Mouse (Mus musculus): ENCODE data around the gene Dupd1. TPM values are rescaled to one million over a fixed set of nuclear protein-coding genes. Genes with fewer than 3 reads are reported as not detected.

Gene Dupd1
- polyA plus RNA-seq, 1 experiment = 0.04 TPM

DNA sequence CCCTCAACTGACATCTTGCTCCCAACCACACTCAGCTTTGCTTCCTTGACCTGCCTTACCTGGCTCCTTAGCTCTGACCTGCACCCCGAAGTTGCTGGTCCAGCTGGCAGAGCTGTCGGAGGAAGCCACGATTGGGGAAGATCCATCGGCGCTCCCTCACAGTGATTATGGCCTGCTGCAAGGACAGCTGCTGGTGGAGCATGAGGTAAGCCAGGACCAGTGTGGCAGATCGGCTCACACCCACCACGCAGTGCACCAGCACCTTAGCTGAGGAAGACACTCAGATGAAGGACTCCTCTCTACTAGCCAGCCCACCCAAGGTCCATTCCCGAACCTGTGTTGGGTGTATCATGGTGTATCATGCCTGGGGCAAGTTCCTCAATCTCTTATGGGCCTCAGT lies 31.9 kb upstream of the Dupd1 start:
- H3ac ChIP-seq (ENCODE audit: control insufficient read depth, insufficient read length, low read depth) = no peak overlapping the region
- no peak overlapping the region for H3K4me3 ChIP-seq (ENCODE audit: insufficient read depth, poor library complexity, severe bottlenecking)
- H3K36me3 ChIP-seq (ENCODE audit: control insufficient read depth, insufficient read depth) = no peaks in the 10 kb centered on the region
- no peaks in the 10 kb centered on the region for H3K27me3 ChIP-seq (ENCODE audit: control insufficient read depth, insufficient read depth, insufficient read length)
- H3K79me2 ChIP-seq (ENCODE audit: control insufficient read depth, insufficient read depth) = peaks cover 9% of the 10 kb centered on the region
- peaks cover 4% of the 10 kb centered on the region for H3K79me3 ChIP-seq (ENCODE audit: low read depth)
- TF ChIP-seq CTCF (IDR thresholded peaks at IDR 0.05; ENCODE audit: control insufficient read depth, insufficient read depth, insufficient read length) (no peak), USF1 (IDR thresholded peaks at IDR 0.05; ENCODE audit: low read depth) (no peak), MAX (IDR thresholded peaks at IDR 0.05) (no peak)

DNA sequence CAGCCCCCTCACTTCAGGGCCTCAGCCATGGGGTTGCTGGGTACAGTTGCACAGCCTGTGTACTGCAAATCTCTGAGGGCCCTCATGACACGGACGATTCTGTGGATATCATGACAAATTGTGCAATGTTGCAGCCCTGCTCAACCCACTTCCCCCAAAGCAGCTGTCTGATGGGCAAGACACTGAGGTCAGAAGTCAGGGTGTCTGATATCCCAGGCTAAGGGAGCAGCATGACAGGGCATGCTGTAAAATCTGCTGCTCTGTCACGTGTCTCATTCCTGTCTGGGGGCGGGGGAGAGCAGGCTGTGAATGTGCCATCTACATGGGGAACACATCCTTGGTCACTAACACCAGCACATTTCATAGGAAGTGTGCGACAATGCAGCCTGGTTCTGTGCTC lies 30.8 kb upstream of the Dupd1 start:
- H3K79me2 ChIP-seq (ENCODE audit: control insufficient read depth, insufficient read depth) = no peaks in the 10 kb centered on the region
- H3ac ChIP-seq (ENCODE audit: control insufficient read depth, insufficient read length, low read depth) = no peak overlapping the region
- peak; percentile 42 for TF ChIP-seq CEBPB (IDR thresholded peaks at IDR 0.05; ENCODE audit: low read depth)
- peak; percentile 63 for TF ChIP-seq MYOD1 (IDR thresholded peaks at IDR 0.05; ENCODE audit: control insufficient read depth, insufficient read length, low read depth)
- no peak for TF ChIP-seq MYOG (IDR thresholded peaks at IDR 0.05; ENCODE audit: control insufficient read depth, extremely low read depth, insufficient read length)
- TF ChIP-seq MAX (IDR thresholded peaks at IDR 0.05) = no peak
- TF ChIP-seq USF1 (IDR thresholded peaks at IDR 0.05; ENCODE audit: low read depth) = peak; percentile 73
- TF ChIP-seq FOSL1 (IDR thresholded peaks at IDR 0.05; ENCODE audit: insufficient read depth, low read length, poor library complexity, severe bottlenecking) = no peak
- no peak for TF ChIP-seq CTCF (IDR thresholded peaks at IDR 0.05; ENCODE audit: control insufficient read depth, insufficient read depth, insufficient read length)
- no peaks in the 10 kb centered on the region for H3K27me3 ChIP-seq (ENCODE audit: control insufficient read depth, insufficient read depth, insufficient read length)
- H3K4me3 ChIP-seq (ENCODE audit: insufficient read depth, poor library complexity, severe bottlenecking) = no peak overlapping the region
- H3K79me3 ChIP-seq (ENCODE audit: low read depth) = no peaks in the 10 kb centered on the region
- no peaks in the 10 kb centered on the region for H3K36me3 ChIP-seq (ENCODE audit: control insufficient read depth, insufficient read depth)

DNA sequence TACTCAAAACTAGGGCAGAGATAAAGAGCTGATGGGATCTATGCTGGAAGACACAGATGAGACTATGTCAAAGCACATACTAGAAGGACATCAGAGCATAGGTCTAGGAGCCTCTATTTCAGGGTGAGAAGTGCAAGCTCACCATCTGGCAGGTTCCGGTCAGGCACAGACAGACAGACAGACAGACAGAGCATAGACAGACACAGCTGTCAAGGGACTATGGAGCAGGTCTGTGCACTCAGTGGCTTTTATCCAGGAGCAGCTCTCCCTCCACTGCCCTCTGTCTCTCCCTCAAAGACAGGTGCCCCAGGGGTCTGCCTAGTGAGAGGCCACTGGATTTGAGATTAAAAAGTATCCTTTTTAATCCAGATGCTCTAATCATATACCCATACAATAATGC lies 29.8 kb upstream of the Dupd1 start:
- H3K79me2 ChIP-seq (ENCODE audit: control insufficient read depth, insufficient read depth) = no peaks in the 10 kb centered on the region
- TF ChIP-seq MYOD1 (IDR thresholded peaks at IDR 0.05; ENCODE audit: control insufficient read depth, insufficient read length, low read depth) (no peak), CEBPB (IDR thresholded peaks at IDR 0.05; ENCODE audit: low read depth) (no peak), MAX (IDR thresholded peaks at IDR 0.05) (no peak), USF1 (IDR thresholded peaks at IDR 0.05; ENCODE audit: low read depth) (no peak)
- H3K79me3 ChIP-seq (ENCODE audit: low read depth) = no peaks in the 10 kb centered on the region

DNA sequence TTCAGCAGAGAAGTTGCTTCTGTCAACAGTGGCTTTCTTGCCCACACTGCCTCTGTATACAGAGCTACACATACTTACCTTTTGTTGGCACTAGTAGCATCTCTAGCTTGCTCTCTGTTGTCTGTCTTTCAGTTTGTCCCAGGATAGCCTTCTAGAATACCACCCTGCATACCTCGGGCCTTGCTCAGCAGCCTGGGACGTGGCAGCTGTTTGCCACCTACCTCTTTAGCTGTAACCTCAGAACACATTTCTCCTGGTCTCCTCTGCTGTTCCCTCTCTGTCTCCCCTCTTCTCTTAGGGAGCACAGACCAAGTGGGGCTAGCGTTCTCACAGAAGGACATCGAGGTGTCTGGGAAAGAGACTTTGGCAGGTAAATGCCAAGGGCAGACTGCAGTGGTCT lies 28.1 kb upstream of the Dupd1 start:
- Histone ChIP-seq H3K79me3 (ENCODE audit: low read depth) (no peaks in the 10 kb centered on the region), H3K4me3 (ENCODE audit: insufficient read depth, poor library complexity, severe bottlenecking) (no peak overlapping the region), H3ac (ENCODE audit: control insufficient read depth, insufficient read length, low read depth) (no peak overlapping the region), H3K36me3 (ENCODE audit: control insufficient read depth, insufficient read depth) (no peaks in the 10 kb centered on the region), H3K27me3 (ENCODE audit: control insufficient read depth, insufficient read depth, insufficient read length) (no peaks in the 10 kb centered on the region), H3K79me2 (ENCODE audit: control insufficient read depth, insufficient read depth) (no peaks in the 10 kb centered on the region)
- TF ChIP-seq FOSL1 (IDR thresholded peaks at IDR 0.05; ENCODE audit: insufficient read depth, low read length, poor library complexity, severe bottlenecking) = no peak

More for the DNA sequence above, 29.8 kb upstream of the Dupd1 start:
- H3K36me3 ChIP-seq (ENCODE audit: control insufficient read depth, insufficient read depth) = no peaks in the 10 kb centered on the region
- H3K27me3 ChIP-seq (ENCODE audit: control insufficient read depth, insufficient read depth, insufficient read length) = no peaks in the 10 kb centered on the region
- H3K4me3 ChIP-seq (ENCODE audit: insufficient read depth, poor library complexity, severe bottlenecking) = no peak overlapping the region
- no peak overlapping the region for H3ac ChIP-seq (ENCODE audit: control insufficient read depth, insufficient read length, low read depth)

DNA sequence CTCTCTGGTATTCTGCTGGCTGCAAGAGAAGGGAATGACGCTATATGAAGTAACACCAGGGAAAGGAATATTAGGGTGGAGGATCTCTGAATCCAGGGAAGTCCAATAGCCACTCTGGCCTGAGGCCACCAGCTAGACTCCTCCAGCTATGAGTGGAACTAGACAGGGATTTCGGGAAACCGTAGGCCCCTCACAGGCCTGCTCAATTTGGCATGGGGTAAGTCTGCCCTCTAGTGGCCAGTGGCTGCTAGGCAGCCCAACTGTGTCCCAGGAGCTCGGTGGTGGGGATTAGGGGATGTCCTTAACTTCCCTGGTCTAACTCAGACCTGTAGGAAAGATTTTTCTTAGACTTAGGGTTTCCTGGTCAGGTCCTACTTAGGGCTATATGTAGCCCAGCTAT lies 27.4 kb upstream of the Dupd1 start:
- H3K4me3 ChIP-seq (ENCODE audit: insufficient read depth, poor library complexity, severe bottlenecking) = no peak overlapping the region
- H3K36me3 ChIP-seq (ENCODE audit: control insufficient read depth, insufficient read depth) = no peaks in the 10 kb centered on the region
- no peaks in the 10 kb centered on the region for H3K79me2 ChIP-seq (ENCODE audit: control insufficient read depth, insufficient read depth)
- TF ChIP-seq MAX (IDR thresholded peaks at IDR 0.05) = no peak
- peak; percentile 89 for TF ChIP-seq CTCF (IDR thresholded peaks at IDR 0.05; ENCODE audit: control insufficient read depth, insufficient read depth, insufficient read length)
- H3ac ChIP-seq (ENCODE audit: control insufficient read depth, insufficient read length, low read depth) = no peak overlapping the region
- no peaks in the 10 kb centered on the region for H3K27me3 ChIP-seq (ENCODE audit: control insufficient read depth, insufficient read depth, insufficient read length)
- no peaks in the 10 kb centered on the region for H3K79me3 ChIP-seq (ENCODE audit: low read depth)

DNA sequence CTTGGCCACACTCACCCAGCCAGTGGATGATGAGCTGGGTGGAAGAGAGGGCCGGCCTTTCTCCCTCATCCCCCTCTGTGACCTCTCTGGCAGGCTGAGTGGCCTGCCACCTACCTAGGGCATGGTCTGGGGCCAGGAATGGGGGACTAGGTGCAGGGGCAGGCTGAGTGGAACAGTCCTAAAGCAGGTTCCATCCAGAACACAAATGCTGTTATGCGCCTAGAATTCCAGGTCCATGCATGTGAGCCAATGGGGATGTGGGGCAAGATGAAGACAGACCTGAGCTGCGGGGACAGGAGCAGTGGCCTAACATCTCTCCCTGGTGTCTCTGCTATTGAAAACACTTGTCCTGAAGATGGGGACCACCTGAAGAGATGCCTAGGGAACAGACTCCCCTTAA lies 26.9 kb upstream of the Dupd1 start:
- Histone ChIP-seq H3K79me2 (ENCODE audit: control insufficient read depth, insufficient read depth) (no peaks in the 10 kb centered on the region), H3ac (ENCODE audit: control insufficient read depth, insufficient read length, low read depth) (no peak overlapping the region), H3K4me3 (ENCODE audit: insufficient read depth, poor library complexity, severe bottlenecking) (no peak overlapping the region), H3K79me3 (ENCODE audit: low read depth) (no peaks in the 10 kb centered on the region), H3K36me3 (ENCODE audit: control insufficient read depth, insufficient read depth) (no peaks in the 10 kb centered on the region), H3K27me3 (ENCODE audit: control insufficient read depth, insufficient read depth, insufficient read length) (no peaks in the 10 kb centered on the region)
- TF ChIP-seq MYOG (IDR thresholded peaks at IDR 0.05; ENCODE audit: control insufficient read depth, extremely low read depth, insufficient read length) = no peak
- no peak for TF ChIP-seq FOSL1 (IDR thresholded peaks at IDR 0.05; ENCODE audit: insufficient read depth, low read length, poor library complexity, severe bottlenecking)
- TF ChIP-seq MYOD1 (IDR thresholded peaks at IDR 0.05; ENCODE audit: control insufficient read depth, insufficient read length, low read depth) = no peak
- no peak for TF ChIP-seq MAX (IDR thresholded peaks at IDR 0.05)
- TF ChIP-seq CEBPB (IDR thresholded peaks at IDR 0.05; ENCODE audit: low read depth) = no peak
- no peak for TF ChIP-seq CTCF (IDR thresholded peaks at IDR 0.05; ENCODE audit: control insufficient read depth, insufficient read depth, insufficient read length)
- TF ChIP-seq USF1 (IDR thresholded peaks at IDR 0.05; ENCODE audit: low read depth) = no peak

DNA sequence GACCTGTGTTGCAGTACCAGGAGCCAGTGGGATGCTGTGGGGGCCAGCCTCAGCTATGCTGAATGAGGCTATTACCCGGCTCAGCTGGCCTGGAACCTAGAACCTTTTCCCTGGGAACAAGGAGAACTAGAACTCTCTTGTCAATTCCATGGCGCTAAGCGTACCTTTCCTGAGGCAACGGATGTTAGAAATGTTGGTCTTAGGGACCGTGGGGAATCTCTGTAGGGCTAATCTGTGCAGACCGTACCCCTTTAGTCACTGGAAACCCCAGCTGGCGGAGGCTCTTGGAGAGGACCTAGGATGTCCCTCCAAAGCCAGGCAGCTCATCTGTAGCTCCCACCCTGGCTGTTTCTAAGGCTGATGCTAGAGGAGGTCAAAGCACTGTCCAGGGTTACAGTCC lies 26.0 kb upstream of the Dupd1 start:
- Histone ChIP-seq H3K27me3 (ENCODE audit: control insufficient read depth, insufficient read depth, insufficient read length) (no peaks in the 10 kb centered on the region), H3K36me3 (ENCODE audit: control insufficient read depth, insufficient read depth) (no peaks in the 10 kb centered on the region), H3ac (ENCODE audit: control insufficient read depth, insufficient read length, low read depth) (no peak overlapping the region), H3K79me2 (ENCODE audit: control insufficient read depth, insufficient read depth) (no peaks in the 10 kb centered on the region), H3K79me3 (ENCODE audit: low read depth) (no peaks in the 10 kb centered on the region), H3K4me3 (ENCODE audit: insufficient read depth, poor library complexity, severe bottlenecking) (no peak overlapping the region)
- no peak for TF ChIP-seq FOSL1 (IDR thresholded peaks at IDR 0.05; ENCODE audit: insufficient read depth, low read length, poor library complexity, severe bottlenecking)
- TF ChIP-seq USF1 (IDR thresholded peaks at IDR 0.05; ENCODE audit: low read depth) = no peak
- TF ChIP-seq CTCF (IDR thresholded peaks at IDR 0.05; ENCODE audit: control insufficient read depth, insufficient read depth, insufficient read length) = no peak
- TF ChIP-seq MYOD1 (IDR thresholded peaks at IDR 0.05; ENCODE audit: control insufficient read depth, insufficient read length, low read depth) = no peak
- TF ChIP-seq MAX (IDR thresholded peaks at IDR 0.05) = no peak
- no peak for TF ChIP-seq CEBPB (IDR thresholded peaks at IDR 0.05; ENCODE audit: low read depth)
- TF ChIP-seq MYOG (IDR thresholded peaks at IDR 0.05; ENCODE audit: control insufficient read depth, extremely low read depth, insufficient read length) = no peak

All from C2C12 (cell line).